Mouse (Mus musculus): ENCODE results near the gene Vmn1r172. TPM values are rescaled to one million over a fixed set of nuclear protein-coding genes. Genes with fewer than 3 reads are reported as not detected.
"Not testable (repeated sequence)": the region's sequence is repeated elsewhere in the genome, so short reads cannot be mapped to it uniquely, and the experiment has no call there.

Vmn1r172 gene
- polyA plus RNA-seq (2015; fragmentation: Nextera tagmentation; extraction: Ambion mirVana) = not detected in 2 replicates

- TF ChIP-seq CTCF (IDR thresholded peaks at IDR 0.05; ENCODE audit: low read depth) (no peak), EP300 (IDR thresholded peaks at IDR 0.05; ENCODE audit: low read depth) (no peak)
- ATAC-seq = no peak
Observed at GRCm38 (mm10) chr7:23658016-23658415, at the start of gene Vmn1r172. Gene Vmn1r172, plus strand, starts transcription at chr7:23658316.

GRCm38 (mm10) chr7:23630422-23630821 is 27.7 kb upstream of the Vmn1r172 start, which contains the start of gene Vmn1r171:
Gene Vmn1r171, plus strand, starts transcription at chr7:23630722.
- no peak for TF ChIP-seq EP300 (IDR thresholded peaks at IDR 0.05; ENCODE audit: low read depth)
- no peak for TF ChIP-seq CTCF (IDR thresholded peaks at IDR 0.05; ENCODE audit: low read depth)
- no peaks in the 10 kb centered on the region for H3K9me3 ChIP-seq (ENCODE audit: low read length)
- H3K4me1 ChIP-seq (ENCODE audit: insufficient read depth) = no peaks in the 10 kb centered on the region
- H3K4me2 ChIP-seq (ENCODE audit: low read depth, low read length) = no peak within 1 kb of the TSS
- ATAC-seq = no peak
- DNase-seq = no peak
- no peak within 1 kb of the TSS for H3K9ac ChIP-seq (replicated peaks)
- H3K27ac ChIP-seq (ENCODE audit: low read depth) = no peak within 1 kb of the TSS
- no peaks in the 10 kb centered on the region for H3K27me3 ChIP-seq (ENCODE audit: insufficient read depth, low read length)
- H3K4me3 ChIP-seq (ENCODE audit: low read depth, low read length) = no peak within 1 kb of the TSS
- H3K36me3 ChIP-seq (replicated peaks; ENCODE audit: insufficient read depth, low read length) = no peaks in the 10 kb centered on the region

More at GRCm38 (mm10) chr7:23658016-23658415, at the start of gene Vmn1r172:
- H3K27me3 ChIP-seq (ENCODE audit: insufficient read depth, low read length) = no peaks in the 10 kb centered on the region
- WGBS (ENCODE audit: insufficient replicate concordance) = 59% methylated on average over 2 of the region's 2 CpGs
- H3K9ac ChIP-seq (replicated peaks) = no peak within 1 kb of the TSS
- H3K4me2 ChIP-seq (ENCODE audit: low read depth, low read length) = no peak within 1 kb of the TSS
- H3K4me3 ChIP-seq (ENCODE audit: low read depth, low read length) = no peak within 1 kb of the TSS
- no peak within 1 kb of the TSS for H3K27ac ChIP-seq (ENCODE audit: low read depth)
- no peaks in the 10 kb centered on the region for H3K4me1 ChIP-seq (ENCODE audit: insufficient read depth)
- no peaks in the 10 kb centered on the region for H3K36me3 ChIP-seq (replicated peaks; ENCODE audit: insufficient read depth, low read length)
- H3K9me3 ChIP-seq (ENCODE audit: low read length) = no peaks in the 10 kb centered on the region
- no peak for DNase-seq

GRCm38 (mm10) chr7:23700403-23700802 is 42.3 kb downstream of the Vmn1r172 start, which contains the start of gene Vmn1r173:
Gene Vmn1r173, plus strand, starts transcription at chr7:23700703.
- H3K9ac ChIP-seq (replicated peaks); H3K27ac ChIP-seq (ENCODE audit: low read depth); H3K9me3 ChIP-seq (ENCODE audit: low read length); H3K27me3 ChIP-seq (ENCODE audit: insufficient read depth, low read length); H3K36me3 ChIP-seq (replicated peaks; ENCODE audit: insufficient read depth, low read length); ATAC-seq; H3K4me2 ChIP-seq (ENCODE audit: low read depth, low read length); H3K4me1 ChIP-seq (ENCODE audit: insufficient read depth); DNase-seq; H3K4me3 ChIP-seq (ENCODE audit: low read depth, low read length): not testable (repeated sequence)
- WGBS (ENCODE audit: insufficient replicate concordance) = 41% methylated on average over 1 of the region's 1 CpGs

Other genes with a start within 250 kb of the Vmn1r172 start
- gene Vmn1r167, start 151.1 kb upstream of the Vmn1r172 start, polyA plus RNA-seq (2015; fragmentation: Nextera tagmentation; extraction: Ambion mirVana) = not detected in 2 replicates
- gene Vmn1r168, start 118.6 kb upstream of the Vmn1r172 start, polyA plus RNA-seq (2015; fragmentation: Nextera tagmentation; extraction: Ambion mirVana) = not detected in 2 replicates
- not detected in 2 replicates for gene Vmn1r169, start 82.8 kb upstream of the Vmn1r172 start, polyA plus RNA-seq (2015; fragmentation: Nextera tagmentation; extraction: Ambion mirVana)
- not detected in 2 replicates for gene Vmn1r170, start 52.1 kb upstream of the Vmn1r172 start, polyA plus RNA-seq (2015; fragmentation: Nextera tagmentation; extraction: Ambion mirVana)
- not detected in 2 replicates for gene Vmn1r171, start 27.6 kb upstream of the Vmn1r172 start, polyA plus RNA-seq (2015; fragmentation: Nextera tagmentation; extraction: Ambion mirVana)
- gene Vmn1r173, start 42.4 kb downstream of the Vmn1r172 start, polyA plus RNA-seq (2015; fragmentation: Nextera tagmentation; extraction: Ambion mirVana) = not detected in 2 replicates
- not detected in 2 replicates for gene Vmn1r174, start 94.0 kb downstream of the Vmn1r172 start, polyA plus RNA-seq (2015; fragmentation: Nextera tagmentation; extraction: Ambion mirVana)
- not detected in 2 replicates for gene Vmn1r175, start 152.3 kb downstream of the Vmn1r172 start, polyA plus RNA-seq (2015; fragmentation: Nextera tagmentation; extraction: Ambion mirVana)
- not detected in 2 replicates for gene Vmn1r176, start 179.1 kb downstream of the Vmn1r172 start, polyA plus RNA-seq (2015; fragmentation: Nextera tagmentation; extraction: Ambion mirVana)
- gene Vmn1r177, start 208.1 kb downstream of the Vmn1r172 start, polyA plus RNA-seq (2015; fragmentation: Nextera tagmentation; extraction: Ambion mirVana) = not detected in 2 replicates
- gene Vmn1r178, start 233.7 kb downstream of the Vmn1r172 start, polyA plus RNA-seq (2015; fragmentation: Nextera tagmentation; extraction: Ambion mirVana) = not detected in 2 replicates

Data from liver, postnatal 0 days (tissue).